Mouse (Mus musculus) adrenal gland, postnatal 14 days (tissue): ENCODE data around the gene Hfm1. TPM values are rescaled to one million over a fixed set of nuclear protein-coding genes. Genes with fewer than 3 reads are reported as not detected.

Source experiments
- DNase-seq: peaks from one replicate; pipeline ENCODE4 v3.0.0; 2021; ENCODE audit warnings: mixed read lengths
- long read RNA-seq, 2 experiments: library from polyadenylated mRNA; stranded (forward); transcript quantifications; one replicate each; pipeline ENCODE4 v2.0.0; 2021
- total RNA-seq: library from RNA; stranded (reverse); gene quantifications from 2 replicates; pipeline ENCODE4 v1.2.3, GENCODE M21; 2021

Gene Hfm1
- total RNA-seq = not detected in 2 replicates
- long read RNA-seq, experiment 1 = 0 reads
- long read RNA-seq, experiment 2 = 0 reads

GRCm38 (mm10) chr5:106925488-106926368 lies at the start of gene Hfm1:
Hfm1 (minus strand) TSS chr5:106926321.
- DNase-seq = peak; percentile 74

- no peak for DNase-seq
These were observed 47.8 kb upstream of the Hfm1 start for GRCm38 (mm10) chr5:106973883-106974282.

GRCm38 (mm10) chr5:106967578-106967977 lies 41.5 kb upstream of the Hfm1 start:
- no peak for DNase-seq

- no peak for DNase-seq
These were observed 40.3 kb upstream of the Hfm1 start for GRCm38 (mm10) chr5:106966443-106966842.

GRCm38 (mm10) chr5:106964513-106965014 lies 38.4 kb upstream of the Hfm1 start:
- no peak for DNase-seq

- peak; percentile 96 for DNase-seq
These were observed 37.7 kb upstream of the Hfm1 start, which contains the start of gene Cdc7 for GRCm38 (mm10) chr5:106963584-106964512. Cdc7 (plus strand) TSS chr5:106964322.

- DNase-seq = no peak
These were observed 34.3 kb upstream of the Hfm1 start for GRCm38 (mm10) chr5:106960451-106960850.

GRCm38 (mm10) chr5:106959031-106959430 lies 32.9 kb upstream of the Hfm1 start:
- DNase-seq = peak; percentile 79

- no peak for DNase-seq
These were observed 30.3 kb upstream of the Hfm1 start for GRCm38 (mm10) chr5:106956467-106956866.

- DNase-seq = no peak
These were observed 22.6 kb upstream of the Hfm1 start for GRCm38 (mm10) chr5:106948683-106949082.

- no peak for DNase-seq
These were observed 20.2 kb upstream of the Hfm1 start for GRCm38 (mm10) chr5:106946342-106946741.

GRCm38 (mm10) chr5:106927996-106928395 lies 1.9 kb upstream of the Hfm1 start:
- no peak for DNase-seq

- no peak for DNase-seq
These were observed 207 bp upstream of the Hfm1 start for GRCm38 (mm10) chr5:106926369-106926686.

GRCm38 (mm10) chr5:106919315-106919714 lies 6.8 kb downstream of the Hfm1 start:
- DNase-seq = no peak

GRCm38 (mm10) chr5:106896879-106897278 lies 29.2 kb downstream of the Hfm1 start:
- no peak for DNase-seq

GRCm38 (mm10) chr5:106891773-106892172 lies 34.3 kb downstream of the Hfm1 start:
- peak; percentile 76 for DNase-seq

GRCm38 (mm10) chr5:106887303-106888071 lies 38.6 kb downstream of the Hfm1 start:
- DNase-seq = no peak

- DNase-seq = no peak
These were observed 40.6 kb downstream of the Hfm1 start for GRCm38 (mm10) chr5:106885517-106885916.

- no peak for DNase-seq
These were observed 49.7 kb downstream of the Hfm1 start for GRCm38 (mm10) chr5:106876438-106876837.

GRCm38 (mm10) chr5:106860415-106860814 lies 65.7 kb downstream of the Hfm1 start:
- DNase-seq = peak; percentile 74

- DNase-seq = no peak
These were observed 72.8 kb downstream of the Hfm1 start for GRCm38 (mm10) chr5:106853284-106853683.

GRCm38 (mm10) chr5:106847045-106847444 lies 79.1 kb downstream of the Hfm1 start:
- DNase-seq = no peak
